ENCODE assay signal across 20 mouse cellular contexts in genomic region chr17:40662118-40662679, GRCm38 (mm10). TPM values are rescaled to one million over a fixed set of nuclear protein-coding genes. Genes with fewer than 3 reads are reported as not detected.
DNase-seq lines count a peak whose midpoint lies in the region; TF ChIP-seq lines count a peak whose summit lies in the region.
"Not testable (repeated sequence)": the region's sequence is repeated elsewhere in the genome, so short reads cannot be mapped to it uniquely, and the experiment has no call there.
"Had no signal": no experiment of that assay in that cellular context is flagged by ENCODE, and none has a peak within 500 bp of the region (broad histone marks: within the 10 kb centered on the region; RNA-seq: fewer than 3 reads in every experiment).

No protein-coding gene starts in this region.

- TF ChIP-seq CTCF in MEL (IDR thresholded peaks at IDR 0.05 in 2 of 3, conservative IDR thresholded peaks at IDR 0.05 in 1 of 3; ENCODE audit: control insufficient read depth in 1 of 3, insufficient read depth in 1 of 3, low read depth in 2 of 3, low read length in 3 of 3, poor library complexity in 1 of 3, severe bottlenecking in 1 of 3) = not testable (repeated sequence)

- not testable (repeated sequence) for H3K9me3 ChIP-seq in MEL (replicated peaks; ENCODE audit: insufficient read depth, low read length)

- not testable (repeated sequence) for H3K27me3 ChIP-seq in MEL (ENCODE audit: control insufficient read depth in 1 of 2, insufficient read depth in 2 of 2, low read length in 2 of 2)

- TF ChIP-seq RAD21 in MEL (IDR thresholded peaks at IDR 0.05; ENCODE audit: low read depth, low read length) = not testable (repeated sequence)

- H3K9ac ChIP-seq in MEL (ENCODE audit: control insufficient read depth, low read depth, low read length, poor library complexity, severe bottlenecking) = peak overlapping the region; percentile 53

- peaks cover 0 to 15% of the 10 kb centered on the region in 2 experiments; a peak in 2 of 4 replicates for H3K36me3 ChIP-seq in MEL (ENCODE audit: control insufficient read depth in 1 of 2, insufficient read depth in 2 of 2, low read length in 2 of 2)

- H3K4me3 ChIP-seq in MEL (ENCODE audit: control insufficient read depth in 1 of 2, insufficient read depth in 1 of 2, low read depth in 2 of 2, low read length in 2 of 2) = peak overlapping the region; percentile 41 to 57

- H3K79me2 ChIP-seq in MEL (ENCODE audit: control insufficient read depth, insufficient read depth, low read length, poor library complexity) = not testable (repeated sequence)

- DNase-seq in 416B (ENCODE audit: low read depth) (peak; percentile 2), MEL (ENCODE audit: low read depth, low spot score) (peak; percentile 75), MEL-GATA-1-ER (ENCODE audit: extremely low read depth, low read depth) (peak; percentile 72)

- H3K4me1 ChIP-seq in MEL (ENCODE audit: control insufficient read depth in 1 of 2, insufficient read depth in 2 of 2, low read length in 2 of 2) = not testable (repeated sequence)

- not testable (repeated sequence) for TF ChIP-seq POLR2A in MEL (IDR thresholded peaks at IDR 0.05; ENCODE audit: control insufficient read depth in 1 of 2, insufficient read depth in 1 of 2, low read depth in 1 of 2, low read length in 2 of 2, poor library complexity in 1 of 2)

- TF ChIP-seq EP300 in MEL (IDR thresholded peaks at IDR 0.05; ENCODE audit: low read depth in 1 of 2, low read length in 2 of 2) = peak; percentile 84 to 87

- peak overlapping the region; percentile 98 for H3K27ac ChIP-seq in MEL (ENCODE audit: control insufficient read depth, low read depth, low read length)

TF ChIP-seq in MEL, 35 proteins besides CTCF, POLR2A, EP300 and RAD21:
- TF ChIP-seq RCOR1 (IDR thresholded peaks at IDR 0.05; ENCODE audit: low read depth, low read length) = peak; percentile 80
- peak; percentile 88 for TF ChIP-seq MYC (IDR thresholded peaks at IDR 0.05; ENCODE audit: low read depth, low read length)
- TF ChIP-seq MAX (IDR thresholded peaks at IDR 0.05; ENCODE audit: low read length) = peak; percentile 67
- peak; percentile 96 for TF ChIP-seq ZNF384 (IDR thresholded peaks at IDR 0.05; ENCODE audit: low read depth, low read length)
- TF ChIP-seq MXI1 (IDR thresholded peaks at IDR 0.05; ENCODE audit: low read depth, low read length) = peak; percentile 77
- TF ChIP-seq BHLHE40 (IDR thresholded peaks at IDR 0.05; ENCODE audit: borderline replicate concordance, low read depth, low read length) = peak; percentile 51; the same call in 1 of the 2 replicates
- TF ChIP-seq CHD1 (IDR thresholded peaks at IDR 0.05; ENCODE audit: low read depth, low read length) = 0 out of 2 replicates have a peak, but pooled peaks have one; percentile 18
- TF ChIP-seq ETS1 (IDR thresholded peaks at IDR 0.05; ENCODE audit: low read depth, low read length) = peak; percentile 83
- peak; percentile 14; the same call in 1 of the 2 replicates for TF ChIP-seq NELFE (IDR thresholded peaks at IDR 0.05; ENCODE audit: low read depth, low read length)
- 0 out of 2 replicates have a peak, but pooled peaks have one; percentile 9 for TF ChIP-seq JUND (IDR thresholded peaks at IDR 0.05; ENCODE audit: low read depth, low read length)
- TF ChIP-seq MAZ (IDR thresholded peaks at IDR 0.05; ENCODE audit: low read depth, low read length) = 0 out of 2 replicates have a peak, but pooled peaks have one; percentile 26
- TF ChIP-seq GATA1 (IDR thresholded peaks at IDR 0.05; ENCODE audit: low read depth, low read length) = peak; percentile 84
- 0 out of 2 replicates have a peak, but pooled peaks have one; percentile 41 for TF ChIP-seq TBP (IDR thresholded peaks at IDR 0.05; ENCODE audit: low read depth, low read length)
TF ChIP-seq in MEL: peak in this region for 13; not testable (repeated sequence) for 22.

RNA-seq across cellular contexts. Expression of gene Esp3, which starts 30.3 kb away (rescaled TPM):
- not detected in 2 replicates for total RNA-seq in MEL (2012; rRNA removed)
- polyA plus RNA-seq in MEL (2012; ENCODE audit: insufficient read depth in 1 of 2, insufficient read length in 2 of 2, low read depth in 1 of 2, low replicate concordance in 2 of 2, missing spikeins in 1 of 2) = not detected
- total RNA-seq: adrenal gland, adult 18-20 months; adrenal gland, adult 2 months; adrenal gland, adult 8-10 months; adrenal gland, postnatal 10 days; adrenal gland, postnatal 14 days; adrenal gland, postnatal 25 days; adrenal gland, postnatal 36 days; adrenal gland, postnatal 4 days; CH12.LX; ES-E14 had no signal
- polyA plus RNA-seq: activated CD4-positive, CD25-positive, alpha-beta regulatory T cell, adult 4 months; adrenal gland, adult 2 months; brain, embryonic 14.5 days; C2C12; CD4-positive, CD25-positive, alpha-beta regulatory T cell, adult 4 months; cerebellum, adult 2 months; G1E; Patski had no signal

Comparison
In these comparisons a context has a peak if more than half of its experiments do, and no peak if none do; other contexts are left out.
1. DNase-seq: peak in every context shown above with its lines; median percentile 75 in MEL; 72 in MEL-GATA-1-ER; 2 in 416B.